Mouse (Mus musculus) 3T3-L1 (cell line): ENCODE data around the gene Gm5089.
"Not testable (repeated sequence)": the region's sequence is repeated elsewhere in the genome, so short reads cannot be mapped to it uniquely, and the experiment has no call there.

Source experiments
- DNase-seq: peaks from one replicate; pipeline ENCODE4 v3.0.0-alpha.2; 2015; ENCODE audit warnings: low read depth, low spot score

The Gm5089 gene

GRCm38 (mm10) chr14:122463734-122464341, 12.9 kb upstream of the Gm5089 start:
- DNase-seq: not testable (repeated sequence)

GRCm38 (mm10) chr14:122463080-122463691, 12.3 kb upstream of the Gm5089 start:
- DNase-seq: no peak

- DNase-seq: no peak
These were observed 11.8 kb upstream of the Gm5089 start for GRCm38 (mm10) chr14:122462689-122463079.

- no peak for DNase-seq
These were observed 11.1 kb upstream of the Gm5089 start for GRCm38 (mm10) chr14:122461966-122462365.

- DNase-seq: no peak
These were observed 10.6 kb upstream of the Gm5089 start for GRCm38 (mm10) chr14:122461500-122461899.

GRCm38 (mm10) chr14:122460226-122460625, 9.3 kb upstream of the Gm5089 start:
- no peak for DNase-seq

- no peak for DNase-seq
These were observed 8.9 kb upstream of the Gm5089 start for GRCm38 (mm10) chr14:122459776-122460175.

- DNase-seq: not testable (repeated sequence)
These were observed 8.4 kb upstream of the Gm5089 start for GRCm38 (mm10) chr14:122459332-122459731.

- no peak for DNase-seq
These were observed 4.6 kb upstream of the Gm5089 start for GRCm38 (mm10) chr14:122455562-122455958.

- no peak for DNase-seq
These were observed 4.1 kb upstream of the Gm5089 start for GRCm38 (mm10) chr14:122454901-122455561.

GRCm38 (mm10) chr14:122453996-122454738, 3.3 kb upstream of the Gm5089 start:
- no peak for DNase-seq

GRCm38 (mm10) chr14:122453388-122453995, 2.6 kb upstream of the Gm5089 start:
- DNase-seq: no peak

- no peak for DNase-seq
These were observed 1.9 kb upstream of the Gm5089 start for GRCm38 (mm10) chr14:122452701-122453387.

- no peak for DNase-seq
These were observed 733 bp upstream of the Gm5089 start for GRCm38 (mm10) chr14:122451551-122452145.

- DNase-seq: no peak
These were observed 1.1 kb downstream of the Gm5089 start for GRCm38 (mm10) chr14:122449601-122450495.

- no peak for DNase-seq
These were observed 14.1 kb downstream of the Gm5089 start for GRCm38 (mm10) chr14:122436850-122437249.

- no peak for DNase-seq
These were observed 16.9 kb downstream of the Gm5089 start for GRCm38 (mm10) chr14:122434039-122434438.

- DNase-seq: no peak
These were observed 18.4 kb downstream of the Gm5089 start for GRCm38 (mm10) chr14:122432558-122432957.

- no peak for DNase-seq
These were observed 23.3 kb downstream of the Gm5089 start for GRCm38 (mm10) chr14:122427654-122428053.

- DNase-seq: no peak
These were observed 23.7 kb downstream of the Gm5089 start for GRCm38 (mm10) chr14:122427204-122427560.
